Comparison of ENCODE assay signal across 26 mouse cellular contexts in genomic region chr1:52158040-52158439, GRCm38 (mm10). TPM values are rescaled to one million over a fixed set of nuclear protein-coding genes. Genes with fewer than 3 reads are reported as not detected.
A peak's percentile ranks its signal among the peaks of the same experiment; 100 is the strongest.
DNase-seq lines count a peak whose midpoint lies in the region; ATAC-seq and TF ChIP-seq lines count a peak whose summit lies in the region.
"Had no signal": no experiment of that assay in that cellular context is flagged by ENCODE, and none has a peak within 500 bp of the region (broad histone marks: within the 10 kb centered on the region; RNA-seq: fewer than 3 reads in every experiment).

No protein-coding gene starts in this region.

- DNase-seq in kidney, adult 18-20 months, result no peak
- DNase-seq in liver, adult 2 months (ENCODE audit: extremely low read depth, low read depth, low spot score), result peak; percentile 83
- DNase-seq in liver, embryonic 11.5 days (ENCODE audit: low spot score), result no peak
- DNase-seq in retina, embryonic 14.5 days (ENCODE audit: low spot score), result no peak
- DNase-seq: cerebellum, adult 11-12 months; cerebellum, adult 9-11 months; forebrain, postnatal 0 days; gastrocnemius, postnatal 10 days; heart, postnatal 14 days; layer of hippocampus, adult 9-11 months; right cerebral cortex, postnatal 25 days; thymus, postnatal 14 days had no signal

- no peak overlapping the region for H3K4me3 ChIP-seq in intestine, embryonic 16.5 days (ENCODE audit: low read length)
- no peak overlapping the region for H3K4me3 ChIP-seq in intestine, embryonic 15.5 days (replicated peaks)
- H3K4me3 ChIP-seq in kidney, embryonic 16.5 days (ENCODE audit: low read length), result no peak overlapping the region
- H3K4me3 ChIP-seq in liver, adult 2 months (ENCODE audit: insufficient read depth, low read depth, low read length), result no peak overlapping the region
- H3K4me3 ChIP-seq in liver, embryonic 11.5 days (ENCODE audit: low read depth, low read length), result no peak overlapping the region
- no peak overlapping the region for H3K4me3 ChIP-seq in embryonic fibroblast, embryonic 13.5 days (ENCODE audit: insufficient read depth, low read length)
- H3K4me3 ChIP-seq: forebrain, embryonic 12.5 days; hindbrain, embryonic 10.5 days; limb, embryonic 12.5 days; lung, embryonic 15.5 days; midbrain, embryonic 10.5 days; midbrain, embryonic 15.5 days; neural tube, embryonic 15.5 days; stomach, embryonic 15.5 days had no signal

- H3K27me3 ChIP-seq in intestine, embryonic 16.5 days (replicated peaks; ENCODE audit: control insufficient read depth, insufficient read depth, low read length), result no peaks in the 10 kb centered on the region
- H3K27me3 ChIP-seq in intestine, embryonic 15.5 days (replicated peaks), result no peaks in the 10 kb centered on the region
- no peaks in the 10 kb centered on the region for H3K27me3 ChIP-seq in kidney, embryonic 16.5 days (ENCODE audit: insufficient read depth, low read length)
- no peaks in the 10 kb centered on the region for H3K27me3 ChIP-seq in liver, adult 2 months (ENCODE audit: control insufficient read depth, insufficient read depth, low read length)
- no peaks in the 10 kb centered on the region for H3K27me3 ChIP-seq in liver, embryonic 11.5 days (replicated peaks; ENCODE audit: control insufficient read depth, insufficient read depth, low read length)
- H3K27me3 ChIP-seq: forebrain, embryonic 12.5 days; limb, embryonic 12.5 days; lung, embryonic 15.5 days; midbrain, embryonic 15.5 days; neural tube, embryonic 15.5 days; stomach, embryonic 15.5 days had no signal

- no peak for TF ChIP-seq POLR2A in liver, adult 2 months (IDR thresholded peaks at IDR 0.05; ENCODE audit: extremely low read depth, insufficient read depth, low read length)
- TF ChIP-seq POLR2A in embryonic fibroblast, embryonic 13.5 days (IDR thresholded peaks at IDR 0.05; ENCODE audit: low read depth, low read length), result no peak

- 0 out of 2 replicates have a peak, but pooled peaks cover 5% of the 10 kb centered on the region for H3K4me1 ChIP-seq in intestine, embryonic 16.5 days (ENCODE audit: control insufficient read depth, insufficient read depth, low read length)
- no peaks in the 10 kb centered on the region for H3K4me1 ChIP-seq in intestine, embryonic 15.5 days (replicated peaks)
- peaks cover 19% of the 10 kb centered on the region for H3K4me1 ChIP-seq in kidney, embryonic 16.5 days (ENCODE audit: insufficient read depth, low read length)
- 0 out of 2 replicates have a peak, but pooled peaks cover 2% of the 10 kb centered on the region for H3K4me1 ChIP-seq in liver, adult 2 months (ENCODE audit: control insufficient read depth, insufficient read depth, low read length)
- no peaks in the 10 kb centered on the region for H3K4me1 ChIP-seq in liver, embryonic 11.5 days (replicated peaks; ENCODE audit: control insufficient read depth, insufficient read depth, low read length)
- peaks cover 6% of the 10 kb centered on the region; the same call in 1 of the 2 replicates for H3K4me1 ChIP-seq in embryonic fibroblast, embryonic 13.5 days (ENCODE audit: control insufficient read depth, insufficient read depth, low read length)
- H3K4me1 ChIP-seq: forebrain, embryonic 12.5 days; hindbrain, embryonic 10.5 days; lung, embryonic 15.5 days; neural tube, embryonic 15.5 days; stomach, embryonic 15.5 days had no signal

- peak; percentile 53 for ATAC-seq in intestine, embryonic 16.5 days
- no peak for ATAC-seq in intestine, embryonic 15.5 days
- ATAC-seq in kidney, embryonic 16.5 days (ENCODE audit: low FRiP score, low TSS enrichment), result 0 out of 2 replicates have a peak, but pooled peaks have one; percentile 43
- no peak for ATAC-seq in liver, embryonic 11.5 days (replicated peaks; ENCODE audit: low FRiP score)
- ATAC-seq: forebrain, postnatal 0 days; hindbrain, embryonic 16.5 days; midbrain, embryonic 15.5 days had no signal

- no peaks in the 10 kb centered on the region for H3K9me3 ChIP-seq in intestine, embryonic 16.5 days (ENCODE audit: control insufficient read depth, low read length)
- H3K9me3 ChIP-seq in intestine, embryonic 15.5 days, result no peaks in the 10 kb centered on the region
- H3K9me3 ChIP-seq in kidney, embryonic 16.5 days (ENCODE audit: low read length), result no peaks in the 10 kb centered on the region
- no peaks in the 10 kb centered on the region for H3K9me3 ChIP-seq in liver, embryonic 11.5 days (ENCODE audit: control insufficient read depth, low read length)
- H3K9me3 ChIP-seq: forebrain, embryonic 12.5 days; hindbrain, embryonic 10.5 days; lung, embryonic 15.5 days; midbrain, embryonic 10.5 days; midbrain, embryonic 15.5 days; neural tube, embryonic 15.5 days; stomach, embryonic 15.5 days had no signal

- 91% methylated on average over 2 of the region's 2 CpGs for WGBS in intestine, embryonic 16.5 days
- 93% methylated on average over 2 of the region's 2 CpGs for WGBS in intestine, embryonic 15.5 days
- 89% methylated on average over 2 of the region's 2 CpGs for WGBS in kidney, embryonic 16.5 days
- 60% methylated on average over 2 of the region's 2 CpGs for WGBS in liver, adult 2 months
- WGBS in liver, embryonic 11.5 days, result 91% methylated on average over 2 of the region's 2 CpGs

- H3K4me2 ChIP-seq in intestine, embryonic 16.5 days (ENCODE audit: low read depth, low read length), result no peak overlapping the region
- no peak overlapping the region for H3K4me2 ChIP-seq in intestine, embryonic 15.5 days (replicated peaks)
- H3K4me2 ChIP-seq in kidney, embryonic 16.5 days (replicated peaks; ENCODE audit: low read depth, low read length), result no peak overlapping the region
- no peak overlapping the region for H3K4me2 ChIP-seq in liver, embryonic 11.5 days
- H3K4me2 ChIP-seq: forebrain, embryonic 12.5 days; limb, embryonic 12.5 days; lung, embryonic 15.5 days; midbrain, embryonic 15.5 days; neural tube, embryonic 15.5 days; stomach, embryonic 15.5 days had no signal

- no peak for TF ChIP-seq CTCF in liver, adult 2 months (IDR thresholded peaks at IDR 0.05; ENCODE audit: low read depth, low read length)
- no peak for TF ChIP-seq CTCF in embryonic fibroblast, embryonic 13.5 days (IDR thresholded peaks at IDR 0.05; ENCODE audit: borderline replicate concordance, insufficient read depth, low read length)

- H3K36me3 ChIP-seq in intestine, embryonic 16.5 days (ENCODE audit: control insufficient read depth, insufficient read depth, low read length), result no peaks in the 10 kb centered on the region
- peaks cover 2% of the 10 kb centered on the region; the same call in 1 of the 2 replicates for H3K36me3 ChIP-seq in intestine, embryonic 15.5 days
- H3K36me3 ChIP-seq in kidney, embryonic 16.5 days (ENCODE audit: insufficient read depth, low read length), result peaks cover 2% of the 10 kb centered on the region; the same call in 1 of the 2 replicates
- H3K36me3 ChIP-seq in liver, adult 2 months (ENCODE audit: control insufficient read depth, insufficient read depth, low read length), result peaks cover 76% of the 10 kb centered on the region
- 0 out of 2 replicates have a peak, but pooled peaks cover 2% of the 10 kb centered on the region for H3K36me3 ChIP-seq in liver, embryonic 11.5 days (ENCODE audit: control insufficient read depth, insufficient read depth, low read length)
- H3K36me3 ChIP-seq: forebrain, embryonic 12.5 days; midbrain, embryonic 15.5 days; neural tube, embryonic 15.5 days; stomach, embryonic 15.5 days had no signal

- no peak overlapping the region for H3K9ac ChIP-seq in intestine, embryonic 16.5 days (ENCODE audit: low read depth, low read length)
- no peak overlapping the region for H3K9ac ChIP-seq in intestine, embryonic 15.5 days
- H3K9ac ChIP-seq in kidney, embryonic 16.5 days (replicated peaks; ENCODE audit: low read length), result no peak overlapping the region
- H3K9ac ChIP-seq in liver, adult 2 months (ENCODE audit: low read depth, low read length), result no peak overlapping the region
- no peak overlapping the region for H3K9ac ChIP-seq in liver, embryonic 11.5 days (ENCODE audit: low read depth, low read length)
- H3K9ac ChIP-seq: forebrain, embryonic 12.5 days; forebrain, postnatal 0 days; limb, embryonic 12.5 days; liver, embryonic 14.5 days; lung, embryonic 15.5 days; midbrain, embryonic 15.5 days; neural tube, embryonic 15.5 days; stomach, embryonic 15.5 days had no signal

- no peak overlapping the region for H3K27ac ChIP-seq in intestine, embryonic 16.5 days (ENCODE audit: low read length)
- no peak overlapping the region for H3K27ac ChIP-seq in intestine, embryonic 15.5 days
- H3K27ac ChIP-seq in kidney, embryonic 16.5 days (ENCODE audit: low read length), result no peak overlapping the region
- no peak overlapping the region for H3K27ac ChIP-seq in liver, adult 2 months (replicated peaks; ENCODE audit: insufficient read depth, low read depth, low read length)
- H3K27ac ChIP-seq in liver, embryonic 11.5 days (ENCODE audit: low read depth, low read length), result no peak overlapping the region
- peak overlapping the region; percentile 50; the same call in 1 of the 2 replicates for H3K27ac ChIP-seq in embryonic fibroblast, embryonic 13.5 days (ENCODE audit: insufficient read depth, low read length)
- H3K27ac ChIP-seq: forebrain, embryonic 12.5 days; hindbrain, embryonic 10.5 days; limb, embryonic 12.5 days; liver, embryonic 14.5 days; lung, embryonic 15.5 days; midbrain, embryonic 10.5 days; midbrain, embryonic 15.5 days; neural tube, embryonic 15.5 days; stomach, embryonic 15.5 days had no signal

- H3K79me2 ChIP-seq in liver, adult 2 months (ENCODE audit: control insufficient read depth, insufficient read depth, low read length), result no peaks in the 10 kb centered on the region

RNA-seq across cellular contexts. Expression of gene Stat1, which starts 38.8 kb away (rescaled TPM):
- polyA plus RNA-seq in intestine, embryonic 16.5 days (2015; fragmentation: Nextera tagmentation; extraction: Ambion mirVana), result 30.3 and 33.4 TPM in 2 replicates
- polyA plus RNA-seq in intestine, embryonic 15.5 days (2015; fragmentation: Nextera tagmentation; extraction: Ambion mirVana), result 28.3 and 29.2 TPM in 2 replicates
- polyA plus RNA-seq in kidney, embryonic 16.5 days (2015; fragmentation: Nextera tagmentation; extraction: Ambion mirVana), result 18.6 and 21.5 TPM in 2 replicates
- 82.8 and 87.4 TPM in 2 replicates for total RNA-seq in liver, adult 2 months (2014; rRNA removed)
- polyA plus RNA-seq in liver, adult 2 months (2012; rRNA removed), result 37.0 and 54.3 TPM in 2 replicates
- 17.8 and 19.0 TPM in 2 replicates for polyA plus RNA-seq in liver, embryonic 11.5 days (2014; fragmentation: Nextera tagmentation; extraction: Ambion mirVana)
- polyA plus RNA-seq in embryonic fibroblast, embryonic 13.5 days (2011; ENCODE audit: insufficient read length, low read depth, missing spikeins), result 45.4 and 68.0 TPM in 2 replicates

Comparison
In these comparisons a context has a peak if more than half of its experiments do, and no peak if none do; other contexts are left out.
1. ATAC-seq: peak in intestine, embryonic 16.5 days (single experiment) and kidney, embryonic 16.5 days (single experiment); none in intestine, embryonic 15.5 days (single experiment) and liver, embryonic 11.5 days (single experiment).